Mouse (Mus musculus): ENCODE measurements at regions not wholly inside any gene's neighbourhood (a gene's known extent, or its start where the extent isn't known, plus 50 kb on each side); places are given as distances from the start of the nearest gene placed in this dataset.

- TF ChIP-seq GABPA (IDR thresholded peaks at IDR 0.05; ENCODE audit: insufficient replicate concordance, low read depth, low read length) = no peak
- TF ChIP-seq MAFK (IDR thresholded peaks at IDR 0.05; ENCODE audit: insufficient replicate concordance, low read length) = no peak
These were observed 78.1 kb downstream of the Kcnrg start (continued) for GRCm38 (mm10) chr14:61685231-61685800.

GRCm38 (mm10) chr14:61686101-61686691, 78.9 kb downstream of the Kcnrg start:
- Histone ChIP-seq H3K4me3 (replicated peaks in 1 of 3; ENCODE audit: low read depth in 2 of 3, low read length in 2 of 3, poor library complexity in 1 of 3) (no peak overlapping the region), H3K79me2 (replicated peaks; ENCODE audit: control insufficient read depth, extremely low read depth, insufficient read depth, poor library complexity, severe bottlenecking) (no peaks in the 10 kb centered on the region), H3K4me1 (ENCODE audit: control insufficient read depth in 1 of 2, insufficient read depth in 2 of 2) (peaks cover 11 to 32% of the 10 kb centered on the region in 2 experiments), H3K27me3 (replicated peaks) (peaks cover 20% of the 10 kb centered on the region), H3K4me2 (ENCODE audit: insufficient read depth, low read depth, poor library complexity, severe bottlenecking) (peak overlapping the region; percentile 52), H3K27ac (ENCODE audit: insufficient read depth, low read depth) (no peak overlapping the region), H3K9me3 (replicated peaks; ENCODE audit: low read length) (peaks cover 8% of the 10 kb centered on the region), H3K36me3 (replicated peaks in 1 of 2; ENCODE audit: control insufficient read depth in 1 of 2, insufficient read depth in 1 of 2, low read length in 1 of 2) (no peaks in the 10 kb centered on the region), H3K9ac (ENCODE audit: insufficient read depth, low read depth) (no peak overlapping the region)
- in situ Hi-C loops (cut with MboI; ENCODE audit: low pct_ligation_motif_present, low pct_unique_long_range_greater_than_20kb, low sequenced_read_pairs) = no loop called here
- dilution Hi-C loops (cut with MboI; ENCODE audit: extremely low pct_ligation_motif_present, extremely low pct_unique_long_range_greater_than_20kb, low sequenced_read_pairs) = no loop called here
- no peak for TF ChIP-seq UBTF (IDR thresholded peaks at IDR 0.05; ENCODE audit: low read depth, low read length)
- TF ChIP-seq KAT2A (IDR thresholded peaks at IDR 0.05; ENCODE audit: insufficient replicate concordance, low read length) = no peak
- TF ChIP-seq CTCF (conservative IDR thresholded peaks at IDR 0.05 in 1 of 2, IDR thresholded peaks at IDR 0.05 in 1 of 2; ENCODE audit: low read depth in 2 of 2, low read length in 2 of 2) = no peak
- 0 out of 2 replicates have a peak, but pooled peaks have one; percentile 22 for TF ChIP-seq SIN3A (IDR thresholded peaks at IDR 0.05; ENCODE audit: low read length)
- TF ChIP-seq MYC (IDR thresholded peaks at IDR 0.05; ENCODE audit: low read depth, low read length) = no peak
- TF ChIP-seq POLR2AphosphoS2 (IDR thresholded peaks at IDR 0.05; ENCODE audit: low read depth, low read length) = no peak
- TF ChIP-seq SMC3 (IDR thresholded peaks at IDR 0.05; ENCODE audit: low read depth, low read length) = no peak
- no peak for TF ChIP-seq TCF12 (IDR thresholded peaks at IDR 0.05; ENCODE audit: low read depth, low read length)
- no peak; the same call in 1 of the 2 replicates for TF ChIP-seq NELFE (IDR thresholded peaks at IDR 0.05; ENCODE audit: low read depth, low read length)
- no peak for TF ChIP-seq MAFK (IDR thresholded peaks at IDR 0.05; ENCODE audit: insufficient replicate concordance, low read length)
- 0 out of 2 replicates have a peak, but pooled peaks have one; percentile 50 for TF ChIP-seq MXI1 (IDR thresholded peaks at IDR 0.05; ENCODE audit: low read depth, low read length)
- TF ChIP-seq ZNF384 (IDR thresholded peaks at IDR 0.05; ENCODE audit: low read depth, low read length) = peak; percentile 64
- TF ChIP-seq POLR2A (IDR thresholded peaks at IDR 0.05; ENCODE audit: low read depth, low read length) = no peak
- TF ChIP-seq MEF2A (IDR thresholded peaks at IDR 0.05; ENCODE audit: borderline replicate concordance, low read depth, low read length) = no peak
- no peak for TF ChIP-seq GABPA (IDR thresholded peaks at IDR 0.05; ENCODE audit: insufficient replicate concordance, low read depth, low read length)
- TF ChIP-seq EP300 (IDR thresholded peaks at IDR 0.05; ENCODE audit: low read length) = no peak
- peak; percentile 92 for TF ChIP-seq MAX (IDR thresholded peaks at IDR 0.05; ENCODE audit: low read length)
- TF ChIP-seq MAZ (IDR thresholded peaks at IDR 0.05; ENCODE audit: low read depth, low read length) = 0 out of 2 replicates have a peak, but pooled peaks have one; percentile 23
- no peak for TF ChIP-seq ZKSCAN1 (IDR thresholded peaks at IDR 0.05; ENCODE audit: borderline replicate concordance, low read depth, low read length)
- no peak for TF ChIP-seq IRF4 (IDR thresholded peaks at IDR 0.05; ENCODE audit: low read depth, low read length)
- TF ChIP-seq CHD1 (IDR thresholded peaks at IDR 0.05; ENCODE audit: low read depth, low read length) = no peak
- TF ChIP-seq TBP (conservative IDR thresholded peaks at IDR 0.05; ENCODE audit: low read depth, low read length) = no peak
- TF ChIP-seq USF1 (IDR thresholded peaks at IDR 0.05; ENCODE audit: low read depth, low read length) = no peak
- peak; percentile 69 for TF ChIP-seq BHLHE40 (IDR thresholded peaks at IDR 0.05; ENCODE audit: low read depth, low read length)
- DNase-seq (ENCODE audit: extremely low read depth) = peak; percentile 14

Data from CH12.LX (cell line).